Mouse (Mus musculus): ENCODE measurements at regions not wholly inside any gene's neighbourhood (a gene's known extent, or its start where the extent isn't known, plus 50 kb on each side); places are given as distances from the start of the nearest gene placed in this dataset.

DNA sequence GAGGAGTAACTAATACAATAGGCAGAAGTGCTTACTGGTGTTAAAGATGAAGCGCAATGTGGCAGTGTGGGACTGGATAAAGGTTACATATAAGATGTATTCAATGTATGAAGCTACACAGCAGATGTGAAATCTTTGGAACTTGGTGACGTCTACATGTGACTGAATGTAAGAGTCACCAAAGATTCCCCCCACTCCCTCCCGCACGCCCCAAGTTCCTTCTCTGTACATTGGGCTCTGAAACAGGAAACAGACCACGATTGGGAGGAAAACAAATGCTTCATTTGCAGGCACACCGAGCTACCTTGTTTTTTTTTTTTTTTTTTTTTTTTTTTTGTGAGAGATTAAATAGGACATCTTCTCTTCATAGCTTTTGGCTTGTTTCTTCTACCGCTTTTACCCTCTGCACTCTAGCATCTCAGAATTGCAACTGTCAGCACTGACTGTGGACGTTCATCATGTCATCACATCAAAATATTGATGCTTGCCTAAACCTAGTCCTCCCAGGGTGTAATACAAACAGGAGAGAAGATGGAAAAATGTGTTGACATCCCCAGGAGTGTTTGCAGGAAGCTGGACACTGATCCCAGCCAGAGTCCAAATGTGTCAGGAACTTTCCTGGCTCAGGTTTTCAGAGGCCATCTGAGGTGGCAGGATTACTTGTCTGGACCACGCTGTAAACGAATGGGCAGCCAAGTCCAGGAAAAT is 208.0 kb upstream of the Ccdc122 start:
- no peak overlapping the region for H3K4me3 ChIP-seq (ENCODE audit: insufficient read depth, low read depth, low read length)
- TF ChIP-seq CTCF (IDR thresholded peaks at IDR 0.05; ENCODE audit: insufficient read depth, low read depth, low read length), result no peak
- TF ChIP-seq POLR2A (IDR thresholded peaks at IDR 0.05; ENCODE audit: insufficient read depth, low read depth, low read length), result no peak
- no peak overlapping the region for H3K27ac ChIP-seq (ENCODE audit: insufficient read depth, low read depth, low read length)
- WGBS, result 77% methylated on average over 10 of the region's 10 CpGs
- no peaks in the 10 kb centered on the region for H3K4me1 ChIP-seq (ENCODE audit: control insufficient read depth, insufficient read depth, low read length)

DNA sequence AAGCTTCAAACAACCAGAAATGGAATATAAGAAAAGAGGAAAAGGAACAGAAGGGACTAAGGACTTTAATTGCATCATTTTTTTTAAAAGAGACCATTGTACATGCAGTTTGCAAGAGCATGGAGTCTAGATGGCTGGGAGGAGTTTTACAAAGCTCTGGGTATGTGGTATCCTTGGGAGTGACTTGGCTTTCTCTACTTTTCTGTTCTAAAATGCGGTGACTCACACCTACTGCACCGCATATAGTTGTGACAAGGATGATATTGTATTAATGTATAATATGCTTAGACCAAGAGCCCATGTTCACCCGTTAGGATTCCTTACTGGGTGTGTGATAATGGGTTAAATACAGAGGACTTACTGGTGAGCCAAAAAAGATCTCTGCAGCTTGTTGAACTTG is 212.5 kb upstream of the Ccdc122 start:
- TF ChIP-seq CTCF (IDR thresholded peaks at IDR 0.05; ENCODE audit: insufficient read depth, low read depth, low read length) (no peak), POLR2A (IDR thresholded peaks at IDR 0.05; ENCODE audit: insufficient read depth, low read depth, low read length) (no peak)
- H3K4me3 ChIP-seq (ENCODE audit: insufficient read depth, low read depth, low read length), result no peak overlapping the region
- peaks cover 11% of the 10 kb centered on the region for H3K4me1 ChIP-seq (ENCODE audit: control insufficient read depth, insufficient read depth, low read length)
- H3K27ac ChIP-seq (ENCODE audit: insufficient read depth, low read depth, low read length), result no peak overlapping the region
- 87% methylated on average over 3 of the region's 3 CpGs for WGBS

DNA sequence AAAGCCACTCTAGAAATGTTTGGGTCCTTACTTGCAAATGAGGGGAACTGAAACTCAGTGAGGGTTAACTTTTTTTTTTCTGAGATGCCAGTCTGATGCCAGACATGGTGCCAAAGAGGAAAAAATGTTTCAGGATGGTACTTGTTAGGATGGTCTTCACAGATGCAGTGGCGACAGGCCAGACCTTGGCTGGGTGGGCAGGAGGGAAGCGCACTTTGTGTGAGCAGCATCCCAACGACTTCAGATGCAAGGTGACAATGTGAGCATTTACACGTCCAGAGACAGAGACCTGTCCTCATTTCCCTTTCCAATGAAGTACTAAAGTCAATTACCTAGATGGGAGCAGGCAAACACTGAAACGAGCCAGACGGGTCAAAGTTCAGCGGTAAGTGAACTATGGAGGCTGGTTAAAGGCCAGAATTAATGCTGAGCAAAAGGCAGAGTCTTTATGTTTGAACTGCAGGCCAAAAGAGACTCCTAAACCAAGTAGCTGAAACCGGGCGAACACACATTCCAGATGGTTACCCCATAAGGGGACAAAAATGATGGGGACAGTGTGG is 213.7 kb upstream of the Ccdc122 start:
- H3K4me3 ChIP-seq (ENCODE audit: insufficient read depth, low read depth, low read length), result no peak overlapping the region
- no peak for TF ChIP-seq CTCF (IDR thresholded peaks at IDR 0.05; ENCODE audit: insufficient read depth, low read depth, low read length)
- TF ChIP-seq POLR2A (IDR thresholded peaks at IDR 0.05; ENCODE audit: insufficient read depth, low read depth, low read length), result no peak
- 89% methylated on average over 9 of the region's 9 CpGs for whole genome bisulfite sequencing
- peaks cover 17% of the 10 kb centered on the region for H3K4me1 ChIP-seq (ENCODE audit: control insufficient read depth, insufficient read depth, low read length)
- H3K27ac ChIP-seq (ENCODE audit: insufficient read depth, low read depth, low read length), result no peak overlapping the region

DNA sequence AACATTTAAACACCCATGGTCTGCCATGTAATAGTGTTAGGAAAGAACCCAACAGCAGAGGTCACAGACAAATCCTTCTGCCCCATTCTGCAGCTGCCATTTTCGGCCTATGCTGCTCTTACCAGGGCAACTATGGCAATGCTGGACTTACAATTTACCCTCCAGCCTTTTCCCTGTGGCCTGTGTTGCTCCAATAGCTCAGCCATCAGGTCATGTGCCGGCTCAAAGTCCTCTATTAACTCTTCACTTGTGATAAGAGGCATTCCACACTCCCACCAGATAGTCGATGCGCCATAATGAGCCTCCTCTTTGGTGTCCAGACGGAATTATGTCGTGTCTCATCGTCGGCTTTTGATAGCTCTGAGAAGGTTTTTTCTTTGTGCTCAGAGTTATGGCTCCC is 214.7 kb upstream of the Ccdc122 start:
- H3K4me1 ChIP-seq (ENCODE audit: control insufficient read depth, insufficient read depth, low read length), result peaks cover 21% of the 10 kb centered on the region
- no peak overlapping the region for H3K4me3 ChIP-seq (ENCODE audit: insufficient read depth, low read depth, low read length)
- no peak for TF ChIP-seq CTCF (IDR thresholded peaks at IDR 0.05; ENCODE audit: insufficient read depth, low read depth, low read length)
- no peak for TF ChIP-seq POLR2A (IDR thresholded peaks at IDR 0.05; ENCODE audit: insufficient read depth, low read depth, low read length)
- WGBS, result 90% methylated on average over 8 of the region's 8 CpGs
- no peak overlapping the region for H3K27ac ChIP-seq (ENCODE audit: insufficient read depth, low read depth, low read length)

DNA sequence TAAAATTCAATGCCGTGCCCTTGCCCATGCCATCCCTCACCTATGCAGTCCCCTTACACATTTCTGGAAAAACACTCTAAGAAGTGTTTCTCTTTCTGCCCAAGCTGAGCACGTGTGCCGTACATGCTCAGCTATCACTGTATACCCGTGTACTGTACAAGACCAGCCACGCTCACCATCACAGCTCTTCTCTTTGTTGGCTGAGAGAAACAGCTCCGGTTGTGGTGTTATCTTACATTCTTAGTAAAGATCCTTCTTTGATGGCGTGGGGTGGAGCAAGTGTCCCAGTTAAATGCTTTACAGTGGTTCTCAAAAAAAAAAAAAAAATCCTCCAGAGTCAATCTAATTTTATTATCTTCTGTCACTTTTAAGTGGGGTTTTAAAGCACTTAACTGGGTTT is 215.1 kb upstream of the Ccdc122 start:
- no peak for TF ChIP-seq POLR2A (IDR thresholded peaks at IDR 0.05; ENCODE audit: insufficient read depth, low read depth, low read length)
- TF ChIP-seq CTCF (IDR thresholded peaks at IDR 0.05; ENCODE audit: insufficient read depth, low read depth, low read length), result no peak
- 96% methylated on average over 7 of the region's 7 CpGs for WGBS
- Histone ChIP-seq H3K4me3 (ENCODE audit: insufficient read depth, low read depth, low read length) (no peak overlapping the region), H3K4me1 (ENCODE audit: control insufficient read depth, insufficient read depth, low read length) (peaks cover 21% of the 10 kb centered on the region), H3K27ac (ENCODE audit: insufficient read depth, low read depth, low read length) (no peak overlapping the region)

DNA sequence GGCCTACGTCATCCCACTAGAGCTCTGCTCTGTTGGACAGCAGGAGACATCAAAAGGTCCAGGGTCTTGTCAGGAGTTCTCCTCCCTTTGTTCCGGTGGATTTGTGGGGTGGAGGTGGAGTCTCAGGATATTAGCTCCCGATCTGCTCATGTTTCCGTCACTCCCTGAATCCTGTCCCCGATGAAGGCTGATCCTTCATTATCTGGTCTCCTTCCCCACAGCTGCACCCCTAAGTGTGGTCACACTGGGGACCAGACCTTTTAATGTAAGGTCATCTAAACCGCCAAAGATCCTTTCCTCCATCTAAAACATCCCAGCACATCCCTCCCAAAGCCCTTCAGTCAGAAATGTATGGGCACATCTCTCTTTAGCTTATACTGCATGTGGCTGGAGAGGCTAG is 215.6 kb upstream of the Ccdc122 start:
- no peak for TF ChIP-seq CTCF (IDR thresholded peaks at IDR 0.05; ENCODE audit: insufficient read depth, low read depth, low read length)
- no peak for TF ChIP-seq POLR2A (IDR thresholded peaks at IDR 0.05; ENCODE audit: insufficient read depth, low read depth, low read length)
- H3K4me3 ChIP-seq (ENCODE audit: insufficient read depth, low read depth, low read length), result no peak overlapping the region
- peaks cover 21% of the 10 kb centered on the region for H3K4me1 ChIP-seq (ENCODE audit: control insufficient read depth, insufficient read depth, low read length)
- H3K27ac ChIP-seq (ENCODE audit: insufficient read depth, low read depth, low read length), result no peak overlapping the region
- WGBS, result 91% methylated on average over 6 of the region's 6 CpGs

DNA sequence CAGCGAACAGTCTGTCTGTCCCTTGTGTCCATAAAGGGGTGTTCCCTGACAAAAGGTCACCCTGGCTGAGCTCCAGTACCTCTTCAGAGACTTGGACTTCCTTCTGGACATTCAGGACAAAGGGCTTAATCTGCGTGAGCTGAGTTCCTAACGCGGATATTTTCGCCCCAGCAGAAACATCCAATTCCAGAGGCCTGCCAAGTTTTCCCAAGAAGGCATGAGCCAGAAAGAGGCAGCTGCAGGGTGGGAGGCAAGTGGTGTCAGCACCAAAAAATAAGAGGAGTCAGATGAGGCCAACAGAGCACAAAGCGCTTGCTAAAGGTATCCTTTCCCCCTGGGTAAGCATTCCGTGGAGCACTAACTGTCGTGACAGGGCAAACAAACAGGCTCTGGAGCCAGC is 216.9 kb upstream of the Ccdc122 start:
- TF ChIP-seq POLR2A (IDR thresholded peaks at IDR 0.05; ENCODE audit: insufficient read depth, low read depth, low read length) (no peak), CTCF (IDR thresholded peaks at IDR 0.05; ENCODE audit: insufficient read depth, low read depth, low read length) (no peak)
- WGBS, result 16% methylated on average over 8 of the region's 8 CpGs
- Histone ChIP-seq H3K4me1 (ENCODE audit: control insufficient read depth, insufficient read depth, low read length) (peaks cover 21% of the 10 kb centered on the region), H3K4me3 (ENCODE audit: insufficient read depth, low read depth, low read length) (no peak overlapping the region), H3K27ac (ENCODE audit: insufficient read depth, low read depth, low read length) (peak overlapping the region; percentile 16; the same call in 1 of the 2 replicates)

DNA sequence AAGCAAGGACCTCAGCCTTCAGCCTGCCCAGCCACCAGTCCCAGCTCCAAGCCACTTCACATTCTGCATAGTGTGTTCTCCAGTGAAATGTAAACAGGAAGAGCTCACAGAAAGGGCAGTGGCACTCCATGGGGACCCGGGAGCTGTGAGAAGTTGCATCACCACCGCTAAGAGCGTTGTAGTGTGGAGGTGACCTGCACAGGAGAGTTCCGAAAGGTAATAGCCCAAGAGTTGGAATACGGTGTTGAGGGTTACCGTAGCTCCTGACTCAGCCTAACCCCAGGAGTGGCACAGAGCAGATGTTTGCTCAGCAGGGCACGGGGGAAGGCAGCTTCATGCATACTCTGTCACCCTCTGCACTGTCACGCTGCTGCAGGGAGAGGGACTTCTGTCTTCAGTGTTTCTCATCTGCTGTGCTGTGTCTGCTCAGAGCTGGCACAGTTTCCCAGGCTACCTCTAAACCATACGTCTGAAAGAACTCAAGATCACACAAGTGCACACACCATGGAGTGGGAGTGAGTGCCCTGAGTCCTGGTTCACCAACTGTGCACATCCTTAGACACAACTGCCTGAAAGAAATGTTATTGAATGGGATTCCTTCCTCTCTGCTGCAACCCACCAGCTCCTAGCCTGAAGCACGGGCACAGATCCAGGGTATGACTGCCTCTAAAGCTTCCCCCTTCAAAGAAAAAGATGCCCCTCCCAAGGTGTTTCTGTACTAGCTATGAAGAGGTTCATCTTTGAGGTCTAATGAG is 218.1 kb upstream of the Ccdc122 start:
- 71% methylated on average over 10 of the region's 10 CpGs for WGBS
- TF ChIP-seq CTCF (IDR thresholded peaks at IDR 0.05; ENCODE audit: insufficient read depth, low read depth, low read length) (no peak), POLR2A (IDR thresholded peaks at IDR 0.05; ENCODE audit: insufficient read depth, low read depth, low read length) (no peak)
- Histone ChIP-seq H3K4me1 (ENCODE audit: control insufficient read depth, insufficient read depth, low read length) (peaks cover 21% of the 10 kb centered on the region), H3K4me3 (ENCODE audit: insufficient read depth, low read depth, low read length) (no peak overlapping the region), H3K27ac (ENCODE audit: insufficient read depth, low read depth, low read length) (no peak overlapping the region)

DNA sequence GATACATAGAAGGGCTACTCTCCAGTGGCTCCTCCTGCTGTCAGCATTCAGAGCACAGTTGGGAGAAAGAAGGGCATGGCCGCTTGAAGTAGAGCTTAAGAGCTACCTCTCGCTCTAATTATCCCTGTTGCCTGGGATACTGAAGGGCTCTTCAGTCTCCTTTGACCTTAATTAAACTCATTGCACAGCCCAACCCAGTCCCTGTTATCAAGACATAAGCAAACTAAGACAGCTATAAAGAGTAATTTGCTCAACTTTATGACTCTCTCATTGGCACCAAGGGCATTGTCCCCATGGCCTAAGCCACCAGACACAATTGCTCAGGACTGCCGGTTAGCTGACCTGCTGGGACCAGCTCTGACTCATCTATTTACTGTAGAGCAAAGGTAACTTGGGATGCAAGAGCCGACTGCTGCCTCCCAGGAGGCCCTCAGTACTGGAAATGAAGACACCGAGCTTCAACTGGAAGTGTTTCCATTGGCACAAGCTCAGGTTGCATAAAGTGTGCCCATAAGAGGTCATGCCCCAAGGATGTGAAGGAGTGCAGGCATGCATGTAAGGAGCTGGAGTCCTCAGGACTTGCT is 219.3 kb upstream of the Ccdc122 start:
- Histone ChIP-seq H3K4me3 (ENCODE audit: insufficient read depth, low read depth, low read length) (no peak overlapping the region), H3K4me1 (ENCODE audit: control insufficient read depth, insufficient read depth, low read length) (peaks cover 21% of the 10 kb centered on the region), H3K27ac (ENCODE audit: insufficient read depth, low read depth, low read length) (no peak overlapping the region)
- WGBS, result 82% methylated on average over 5 of the region's 5 CpGs
- TF ChIP-seq CTCF (IDR thresholded peaks at IDR 0.05; ENCODE audit: insufficient read depth, low read depth, low read length), result no peak
- no peak for TF ChIP-seq POLR2A (IDR thresholded peaks at IDR 0.05; ENCODE audit: insufficient read depth, low read depth, low read length)

Data from olfactory bulb, adult 2 months (tissue).